8 mouse cellular contexts compared by ENCODE assay signal in the genomic region with DNA sequence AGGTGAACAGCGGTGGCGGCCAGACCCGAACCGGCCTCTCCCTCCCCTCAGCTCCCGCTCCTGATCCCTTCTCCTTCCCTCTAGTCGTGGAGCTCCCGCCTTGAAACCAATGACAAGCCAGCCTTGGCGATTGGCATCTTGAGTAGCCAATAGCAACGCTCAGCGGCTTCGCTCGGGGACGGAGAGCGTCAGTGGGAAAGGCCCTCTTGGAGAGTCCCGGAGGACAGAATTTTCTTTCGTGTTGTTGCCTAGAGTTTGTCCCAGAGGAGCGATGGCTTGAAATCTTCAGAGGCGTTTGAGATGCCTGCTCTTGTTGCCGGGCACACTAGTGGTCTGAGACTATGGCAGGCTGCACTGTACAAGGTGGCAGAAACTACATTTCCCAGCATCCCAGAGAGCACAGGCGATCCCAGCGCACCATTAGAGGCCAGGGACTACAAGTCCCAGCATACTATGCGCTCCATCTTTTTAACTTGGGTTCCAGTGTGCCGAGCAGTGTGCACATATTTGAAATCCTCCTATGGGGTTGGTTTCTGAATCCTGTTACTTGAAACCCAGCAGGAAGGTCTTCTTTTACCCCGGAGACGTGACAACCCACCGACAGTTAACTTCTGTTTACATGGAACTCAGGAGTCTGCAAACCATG. TPM values are rescaled to one million over a fixed set of nuclear protein-coding genes. Genes with fewer than 3 reads are reported as not detected.
DNase-seq lines count a peak whose midpoint lies in the region; ATAC-seq lines count a peak whose summit lies in the region.

Pde6d (minus strand) TSS at position 179 of the 646 bp plus-strand sequence.
Cops7b (plus strand) TSS at position 454 of the 646 bp plus-strand sequence.

- H3K4me3 ChIP-seq in hindbrain, embryonic 14.5 days (replicated peaks; ENCODE audit: low read length), result peak within 1 kb of the TSS; percentile 77

- peak; percentile 99 for DNase-seq in R1 (ENCODE audit: low read depth, low spot score)
- DNase-seq in cerebellum, postnatal 25 days, result peak; percentile 98 to 99
- peak; percentile 95 to 97 for DNase-seq in frontal cortex, postnatal 25 days (ENCODE audit: low spot score in 2 of 2)
- DNase-seq in hindbrain, embryonic 14.5 days (ENCODE audit: low spot score), result peak; percentile 97
- DNase-seq in layer of hippocampus, postnatal 36 days, result peak; percentile 97 to 98
- peak; percentile 97 for DNase-seq in lung, postnatal 36 days
- peak; percentile 99 for DNase-seq in retina, postnatal 1 day
- peak; percentile 94 to 95 for DNase-seq in urinary bladder, adult 18-20 months (ENCODE audit: low spot score in 2 of 2)

- WGBS in hindbrain, embryonic 14.5 days, result under 1% methylated on average over 26 of the region's 26 CpGs

- H3K4me2 ChIP-seq in hindbrain, embryonic 14.5 days (replicated peaks), result peak within 1 kb of the TSS; percentile 68

- H3K27me3 ChIP-seq in hindbrain, embryonic 14.5 days (ENCODE audit: control insufficient read depth, insufficient read depth, low read length), result no peaks in the 10 kb centered on the region

- peak; percentile 97 for ATAC-seq in hindbrain, embryonic 14.5 days (ENCODE audit: low FRiP score)

- H3K4me1 ChIP-seq in hindbrain, embryonic 14.5 days (replicated peaks; ENCODE audit: control insufficient read depth, insufficient read depth, low read length), result peaks cover 13% of the 10 kb centered on the region

- no peaks in the 10 kb centered on the region for H3K36me3 ChIP-seq in hindbrain, embryonic 14.5 days (replicated peaks; ENCODE audit: control insufficient read depth, insufficient read depth)

- H3K9me3 ChIP-seq in hindbrain, embryonic 14.5 days (ENCODE audit: control insufficient read depth, low read length), result no peaks in the 10 kb centered on the region

- H3K9ac ChIP-seq in hindbrain, embryonic 14.5 days, result peak within 1 kb of the TSS; percentile 83

- H3K27ac ChIP-seq in hindbrain, embryonic 14.5 days, result peak within 1 kb of the TSS; percentile 73

RNA-seq across cellular contexts. Expression of gene Pde6d, which starts in this region (rescaled TPM):
- polyA plus RNA-seq in hindbrain, embryonic 14.5 days (2014; fragmentation: Nextera tagmentation; extraction: Ambion mirVana), result 96.6 and 112 TPM in 2 replicates
- 10 to 100 TPM; 54.1 to 59.4 TPM for total RNA-seq in layer of hippocampus, postnatal 36 days (2021)

RNA-seq across cellular contexts. Expression of gene Cops7b, which starts in this region (rescaled TPM):
- polyA plus RNA-seq in hindbrain, embryonic 14.5 days (2014; fragmentation: Nextera tagmentation; extraction: Ambion mirVana), result 50.5 and 55.3 TPM in 2 replicates
- 10 to 100 TPM; 19.4 to 22.0 TPM for total RNA-seq in layer of hippocampus, postnatal 36 days (2021)

Comparison
In these comparisons a context has a peak if more than half of its experiments do, and no peak if none do; other contexts are left out.
1. Peak in every context shown above with its lines: DNase-seq, ATAC-seq, H3K4me3 ChIP-seq and H3K27ac ChIP-seq.